Mouse (Mus musculus): Measurements from ENCODE around the gene 3110040M04Rik. TPM values are rescaled to one million over a fixed set of nuclear protein-coding genes. Genes with fewer than 3 reads are reported as not detected.

The 3110040M04Rik gene
- total and polyA plus RNA-seq, 3 experiments = not detected

DNA sequence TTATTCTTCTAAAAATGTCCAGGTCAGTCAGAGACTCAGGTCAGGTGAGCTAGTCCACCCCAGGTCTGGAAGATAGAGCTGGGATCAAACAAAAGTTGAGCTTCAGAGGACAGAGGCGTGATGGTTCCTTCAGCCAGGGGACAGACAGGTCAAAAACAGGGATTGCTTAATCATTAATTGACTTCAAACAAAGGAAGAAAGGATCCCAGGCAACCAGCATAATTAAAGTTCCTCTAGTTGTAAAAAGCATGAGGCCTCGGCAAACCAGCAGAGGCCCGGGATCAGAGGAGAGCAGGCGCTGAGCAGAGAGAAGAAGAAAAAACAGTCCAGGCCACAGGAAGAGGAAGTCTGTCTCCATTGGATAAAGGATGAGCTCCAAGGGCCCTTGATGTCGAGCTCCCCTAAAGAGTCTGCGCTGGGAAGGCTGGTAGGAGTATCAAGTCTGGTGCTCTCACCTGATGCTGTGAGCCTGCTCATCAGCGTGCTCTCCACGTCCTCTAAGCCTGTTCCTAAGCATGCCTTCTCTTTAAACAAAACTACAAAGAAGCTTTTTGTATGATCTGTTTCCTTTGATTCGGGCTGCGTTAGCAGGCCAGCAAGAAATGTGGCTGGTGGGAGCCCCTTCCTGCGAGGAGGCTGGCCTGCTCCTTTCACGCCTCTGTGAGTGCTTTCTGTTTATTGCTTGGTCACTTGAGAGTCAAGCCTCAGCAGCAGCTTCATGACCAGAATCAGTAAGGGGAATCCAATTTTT lies 36.4 kb upstream of the 3110040M04Rik start:
- Histone ChIP-seq H3K79me2 (replicated peaks; ENCODE audit: control insufficient read depth, extremely low read depth, insufficient read depth, poor library complexity, severe bottlenecking) (no peaks in the 10 kb centered on the region), H3K9ac (ENCODE audit: insufficient read depth, low read depth) (no peak overlapping the region), H3K36me3 (replicated peaks in 1 of 2; ENCODE audit: control insufficient read depth in 1 of 2, insufficient read depth in 1 of 2, low read length in 1 of 2) (no peaks in the 10 kb centered on the region), H3K4me3 (replicated peaks in 1 of 3; ENCODE audit: low read depth in 2 of 3, low read length in 2 of 3, poor library complexity in 1 of 3) (no peak overlapping the region), H3K9me3 (replicated peaks; ENCODE audit: low read length) (no peaks in the 10 kb centered on the region), H3K27ac (ENCODE audit: insufficient read depth, low read depth) (no peak overlapping the region), H3K4me2 (ENCODE audit: insufficient read depth, low read depth, poor library complexity, severe bottlenecking) (no peak overlapping the region), H3K4me1 (ENCODE audit: control insufficient read depth in 1 of 2, insufficient read depth in 2 of 2) (no peaks in the 10 kb centered on the region; a peak in 2 of 4 replicates), H3K27me3 (replicated peaks) (no peaks in the 10 kb centered on the region)
- no peak for DNase-seq (ENCODE audit: extremely low read depth)
- TF ChIP-seq JUN (IDR thresholded peaks at IDR 0.05; ENCODE audit: insufficient read depth, low read depth, low read length) = no peak
- in situ Hi-C loops (cut with MboI; ENCODE audit: low pct_ligation_motif_present, low pct_unique_long_range_greater_than_20kb, low sequenced_read_pairs) (no loop called here), dilution Hi-C loops (cut with MboI; ENCODE audit: extremely low pct_ligation_motif_present, extremely low pct_unique_long_range_greater_than_20kb, low sequenced_read_pairs) (no loop called here)

DNA sequence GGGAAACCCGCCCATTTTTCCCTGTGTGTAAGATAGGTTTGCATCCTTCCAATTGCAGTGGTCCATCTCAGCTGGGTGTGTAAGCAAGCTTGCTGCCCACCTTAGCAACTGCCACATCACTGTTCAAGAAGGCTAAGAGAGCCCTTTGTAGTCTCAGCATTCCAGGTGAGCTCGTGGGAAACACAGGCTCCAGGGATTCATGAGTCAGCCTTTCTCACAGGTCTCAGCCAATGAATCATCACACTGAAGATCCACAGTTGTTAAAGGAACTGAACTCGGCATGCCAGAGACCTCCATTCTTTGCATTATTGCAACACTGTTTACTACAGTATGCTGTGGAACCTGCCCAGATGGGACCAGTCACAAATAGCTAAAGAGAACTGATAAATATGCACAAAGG lies 35.3 kb upstream of the 3110040M04Rik start:
- in situ Hi-C loops (cut with MboI; ENCODE audit: low pct_ligation_motif_present, low pct_unique_long_range_greater_than_20kb, low sequenced_read_pairs) = no loop called here
- DNase-seq (ENCODE audit: extremely low read depth) = no peak
- dilution Hi-C loops (cut with MboI; ENCODE audit: extremely low pct_ligation_motif_present, extremely low pct_unique_long_range_greater_than_20kb, low sequenced_read_pairs) = no loop called here

GRCm38 (mm10) chr1:151171572-151172461 lies 32.1 kb upstream of the 3110040M04Rik start:
- H3K9me3 ChIP-seq (replicated peaks; ENCODE audit: low read length) = no peaks in the 10 kb centered on the region
- no peak overlapping the region for H3K9ac ChIP-seq (ENCODE audit: insufficient read depth, low read depth)
- in situ Hi-C loops (cut with MboI; ENCODE audit: low pct_ligation_motif_present, low pct_unique_long_range_greater_than_20kb, low sequenced_read_pairs) = no loop called here
- H3K27me3 ChIP-seq (replicated peaks) = no peaks in the 10 kb centered on the region
- H3K27ac ChIP-seq (ENCODE audit: insufficient read depth, low read depth) = no peak overlapping the region
- dilution Hi-C loops (cut with MboI; ENCODE audit: extremely low pct_ligation_motif_present, extremely low pct_unique_long_range_greater_than_20kb, low sequenced_read_pairs) = no loop called here
- no peaks in the 10 kb centered on the region for H3K36me3 ChIP-seq (replicated peaks in 1 of 2; ENCODE audit: control insufficient read depth in 1 of 2, insufficient read depth in 1 of 2, low read length in 1 of 2)
- no peak overlapping the region for H3K4me2 ChIP-seq (ENCODE audit: insufficient read depth, low read depth, poor library complexity, severe bottlenecking)
- peaks cover 0 to 7% of the 10 kb centered on the region in 2 experiments; a peak in 2 of 4 replicates for H3K4me1 ChIP-seq (ENCODE audit: control insufficient read depth in 1 of 2, insufficient read depth in 2 of 2)
- DNase-seq (ENCODE audit: extremely low read depth) = no peak
- H3K79me2 ChIP-seq (replicated peaks; ENCODE audit: control insufficient read depth, extremely low read depth, insufficient read depth, poor library complexity, severe bottlenecking) = no peaks in the 10 kb centered on the region
- TF ChIP-seq JUN (IDR thresholded peaks at IDR 0.05; ENCODE audit: insufficient read depth, low read depth, low read length) = no peak
- TF ChIP-seq SMC3 (IDR thresholded peaks at IDR 0.05; ENCODE audit: low read depth, low read length) = no peak
- no peak for TF ChIP-seq CTCF (conservative IDR thresholded peaks at IDR 0.05 in 1 of 2, IDR thresholded peaks at IDR 0.05 in 1 of 2; ENCODE audit: low read depth in 2 of 2, low read length in 2 of 2)
- TF ChIP-seq TBP (conservative IDR thresholded peaks at IDR 0.05; ENCODE audit: low read depth, low read length) = no peak
- TF ChIP-seq CHD1 (IDR thresholded peaks at IDR 0.05; ENCODE audit: low read depth, low read length) = no peak
- no peak for TF ChIP-seq MAZ (IDR thresholded peaks at IDR 0.05; ENCODE audit: low read depth, low read length)
- no peak for TF ChIP-seq ZC3H11A (IDR thresholded peaks at IDR 0.05; ENCODE audit: low read depth, low read length)
- no peak for TF ChIP-seq EP300 (IDR thresholded peaks at IDR 0.05; ENCODE audit: low read length)
- no peak for TF ChIP-seq POLR2AphosphoS2 (IDR thresholded peaks at IDR 0.05; ENCODE audit: low read depth, low read length)
- no peak for TF ChIP-seq HCFC1 (IDR thresholded peaks at IDR 0.05; ENCODE audit: low read depth, low read length)
- no peak for TF ChIP-seq NELFE (IDR thresholded peaks at IDR 0.05; ENCODE audit: low read depth, low read length)
- TF ChIP-seq MEF2A (IDR thresholded peaks at IDR 0.05; ENCODE audit: borderline replicate concordance, low read depth, low read length) = no peak
- TF ChIP-seq IRF4 (IDR thresholded peaks at IDR 0.05; ENCODE audit: low read depth, low read length) = no peak
- no peak for TF ChIP-seq GABPA (IDR thresholded peaks at IDR 0.05; ENCODE audit: insufficient replicate concordance, low read depth, low read length)
- no peak overlapping the region for H3K4me3 ChIP-seq (replicated peaks in 1 of 3; ENCODE audit: low read depth in 2 of 3, low read length in 2 of 3, poor library complexity in 1 of 3)

More for the DNA sequence above, 35.3 kb upstream of the 3110040M04Rik start:
- Histone ChIP-seq H3K9ac (ENCODE audit: insufficient read depth, low read depth) (no peak overlapping the region), H3K4me3 (replicated peaks in 1 of 3; ENCODE audit: low read depth in 2 of 3, low read length in 2 of 3, poor library complexity in 1 of 3) (no peak overlapping the region), H3K4me1 (ENCODE audit: control insufficient read depth in 1 of 2, insufficient read depth in 2 of 2) (no peaks in the 10 kb centered on the region; a peak in 2 of 4 replicates), H3K4me2 (ENCODE audit: insufficient read depth, low read depth, poor library complexity, severe bottlenecking) (no peak overlapping the region), H3K9me3 (replicated peaks; ENCODE audit: low read length) (no peaks in the 10 kb centered on the region), H3K27me3 (replicated peaks) (no peaks in the 10 kb centered on the region), H3K79me2 (replicated peaks; ENCODE audit: control insufficient read depth, extremely low read depth, insufficient read depth, poor library complexity, severe bottlenecking) (no peaks in the 10 kb centered on the region), H3K27ac (ENCODE audit: insufficient read depth, low read depth) (no peak overlapping the region), H3K36me3 (replicated peaks in 1 of 2; ENCODE audit: control insufficient read depth in 1 of 2, insufficient read depth in 1 of 2, low read length in 1 of 2) (no peaks in the 10 kb centered on the region)
- TF ChIP-seq CHD2 (IDR thresholded peaks at IDR 0.05; ENCODE audit: low read length) (no peak), MAZ (IDR thresholded peaks at IDR 0.05; ENCODE audit: low read depth, low read length) (no peak), MXI1 (IDR thresholded peaks at IDR 0.05; ENCODE audit: low read depth, low read length) (no peak), SMC3 (IDR thresholded peaks at IDR 0.05; ENCODE audit: low read depth, low read length) (no peak), IRF4 (IDR thresholded peaks at IDR 0.05; ENCODE audit: low read depth, low read length) (no peak), POLR2AphosphoS2 (IDR thresholded peaks at IDR 0.05; ENCODE audit: low read depth, low read length) (no peak), ZC3H11A (IDR thresholded peaks at IDR 0.05; ENCODE audit: low read depth, low read length) (no peak), HCFC1 (IDR thresholded peaks at IDR 0.05; ENCODE audit: low read depth, low read length) (no peak), JUN (IDR thresholded peaks at IDR 0.05; ENCODE audit: insufficient read depth, low read depth, low read length) (no peak), KAT2A (IDR thresholded peaks at IDR 0.05; ENCODE audit: insufficient replicate concordance, low read length) (no peak), ELF1 (IDR thresholded peaks at IDR 0.05; ENCODE audit: low read depth, low read length) (no peak), POLR2A (IDR thresholded peaks at IDR 0.05; ENCODE audit: low read depth, low read length) (no peak), JUND (conservative IDR thresholded peaks at IDR 0.05; ENCODE audit: low read depth, low read length) (no peak), MYC (IDR thresholded peaks at IDR 0.05; ENCODE audit: low read depth, low read length) (no peak), MAFK (IDR thresholded peaks at IDR 0.05; ENCODE audit: insufficient replicate concordance, low read length) (no peak), TCF12 (IDR thresholded peaks at IDR 0.05; ENCODE audit: low read depth, low read length) (no peak)
